Mouse (Mus musculus) CH12.LX (cell line): ENCODE measurements around the gene Styk1.

Source experiments
- CTCF ChIP-seq, 2 experiments: IDR thresholded peaks in 1 of 2; conservative IDR thresholded peaks in 1 of 2; 2 replicates each; pipeline ENCODE4 v1.5.1; 2011 to 2012; ENCODE audit warnings: low read depth in 2 of 2, low read length in 2 of 2, improper control_type of control experiment in 1 of 2, inconsistent platforms in 1 of 2, mild to moderate bottlenecking in 1 of 2, moderate library complexity in 1 of 2
- EP300 ChIP-seq: IDR thresholded peaks from 2 replicates; pipeline ENCODE4 v1.6.1; 2011; ENCODE audit warnings: low read length, improper control_type of control experiment
- MAFK ChIP-seq: IDR thresholded peaks from 2 replicates; pipeline ENCODE4 v1.6.1; 2011; ENCODE audit warnings: low read length, improper control_type of control experiment; ENCODE audit not compliant: insufficient replicate concordance
- MEF2A ChIP-seq: IDR thresholded peaks from 2 replicates; pipeline ENCODE4 v1.6.1; 2014; ENCODE audit warnings: low read depth, mild to moderate bottlenecking, inconsistent platforms, low read length, improper control_type of control experiment, borderline replicate concordance
- POLR2A ChIP-seq: IDR thresholded peaks from 2 replicates; pipeline ENCODE4 v1.6.1; 2011; ENCODE audit warnings: low read depth, mild to moderate bottlenecking, improper control_type of control experiment, low read length
- POLR2AphosphoS2 ChIP-seq: IDR thresholded peaks from 2 replicates; pipeline ENCODE4 v1.6.1; 2011; ENCODE audit warnings: low read depth, low read length, improper control_type of control experiment
- SMC3 ChIP-seq: IDR thresholded peaks from 2 replicates; pipeline ENCODE4 v1.6.1; 2011; ENCODE audit warnings: low read depth, low read length, improper control_type of control experiment
- UBTF ChIP-seq: IDR thresholded peaks from 2 replicates; pipeline ENCODE4 v1.6.1; 2012; ENCODE audit warnings: low read depth, mild to moderate bottlenecking, inconsistent platforms, low read length, improper control_type of control experiment, moderate library complexity

DNA sequence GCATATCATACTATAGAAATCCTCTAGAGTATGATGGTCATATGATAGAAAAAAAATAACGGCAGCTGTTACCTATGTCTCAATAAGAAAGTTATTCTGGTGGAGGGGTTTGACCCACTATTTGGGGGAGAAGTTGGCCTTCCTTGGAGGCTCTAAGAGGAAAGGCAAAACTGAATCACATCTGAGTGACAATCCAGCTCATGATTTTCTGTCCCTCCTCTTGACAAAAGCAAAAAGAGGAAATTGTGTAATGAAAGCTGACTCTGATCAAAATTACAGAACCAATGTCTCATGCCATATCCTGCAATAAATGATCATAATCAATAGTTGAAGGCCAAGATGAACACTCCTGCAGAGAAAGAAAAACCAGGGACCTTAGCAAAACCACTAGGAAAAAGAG is 81.1 kb downstream of the Styk1 start:
- TF ChIP-seq CTCF (conservative IDR thresholded peaks at IDR 0.05 in 1 of 2, IDR thresholded peaks at IDR 0.05 in 1 of 2; ENCODE audit: low read depth in 2 of 2, low read length in 2 of 2), result no peak
- no peak for TF ChIP-seq MEF2A
- TF ChIP-seq POLR2AphosphoS2, result no peak
- TF ChIP-seq SMC3, result no peak
- TF ChIP-seq POLR2A, result no peak
- no peak for TF ChIP-seq EP300
- TF ChIP-seq UBTF, result no peak
- TF ChIP-seq MAFK, result no peak
